Mouse (Mus musculus) adrenal gland, adult 10 weeks (tissue): ENCODE data around the gene Glb1. TPM values are rescaled to one million over a fixed set of nuclear protein-coding genes. Genes with fewer than 3 reads are reported as not detected.

ENCODE experiments used
- polyA plus RNA-seq: library from polyadenylated mRNA; stranded (reverse); fragments of 350-450 nt; fragmentation: Illumina TruSeq; extraction: RNeasy Lipid Tissue Mini Kit (QIAGEN cat#74804); gene quantifications from one replicate; pipeline ENCODE4 v1.2.3, GENCODE M21; 2014; ENCODE audit warnings: low read depth, low replicate concordance

Glb1 gene
- polyA plus RNA-seq, result 11.9 TPM

DNA sequence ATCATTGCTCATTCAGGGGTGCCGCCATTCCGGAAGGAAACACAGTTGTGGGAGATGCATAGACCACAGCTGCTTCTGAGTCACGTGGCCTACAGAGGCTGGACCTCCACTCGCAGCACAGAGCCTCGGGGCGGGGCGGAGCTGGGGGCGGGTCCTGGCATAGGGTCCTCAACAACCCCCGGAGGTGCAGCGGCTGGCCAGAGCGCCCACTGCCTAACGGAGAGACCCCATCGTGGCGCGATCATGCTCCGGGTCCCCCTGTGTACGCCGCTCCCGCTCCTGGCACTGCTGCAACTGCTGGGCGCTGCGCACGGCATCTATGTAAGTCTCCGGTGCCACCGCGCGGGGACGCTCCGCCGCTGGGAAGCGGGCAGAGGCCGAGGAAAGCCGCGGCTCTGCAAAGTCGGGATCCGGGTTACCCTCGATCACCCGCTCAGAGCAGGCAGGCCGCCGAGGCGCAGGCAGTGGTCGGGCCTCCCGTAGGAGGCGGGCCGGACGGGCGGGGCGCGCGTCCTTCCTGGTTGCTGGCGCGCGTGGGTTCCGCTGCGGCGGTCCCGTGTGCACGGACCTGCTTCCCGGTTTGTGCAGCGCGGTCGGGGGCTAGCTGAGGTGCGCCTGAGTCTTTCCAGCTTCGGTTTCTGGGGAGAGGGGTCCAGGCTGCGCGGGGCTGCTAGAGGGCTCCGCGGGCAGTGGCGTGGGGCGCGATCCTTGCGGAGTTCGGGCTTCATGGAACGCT lies at the start of gene Glb1, which contains the start of gene Tmppe:
Gene Glb1 (plus strand): TSS at position 128 of the 736 bp plus-strand sequence.
Gene Tmppe (plus strand): TSS at position 157 of the 736 bp plus-strand sequence.

DNA sequence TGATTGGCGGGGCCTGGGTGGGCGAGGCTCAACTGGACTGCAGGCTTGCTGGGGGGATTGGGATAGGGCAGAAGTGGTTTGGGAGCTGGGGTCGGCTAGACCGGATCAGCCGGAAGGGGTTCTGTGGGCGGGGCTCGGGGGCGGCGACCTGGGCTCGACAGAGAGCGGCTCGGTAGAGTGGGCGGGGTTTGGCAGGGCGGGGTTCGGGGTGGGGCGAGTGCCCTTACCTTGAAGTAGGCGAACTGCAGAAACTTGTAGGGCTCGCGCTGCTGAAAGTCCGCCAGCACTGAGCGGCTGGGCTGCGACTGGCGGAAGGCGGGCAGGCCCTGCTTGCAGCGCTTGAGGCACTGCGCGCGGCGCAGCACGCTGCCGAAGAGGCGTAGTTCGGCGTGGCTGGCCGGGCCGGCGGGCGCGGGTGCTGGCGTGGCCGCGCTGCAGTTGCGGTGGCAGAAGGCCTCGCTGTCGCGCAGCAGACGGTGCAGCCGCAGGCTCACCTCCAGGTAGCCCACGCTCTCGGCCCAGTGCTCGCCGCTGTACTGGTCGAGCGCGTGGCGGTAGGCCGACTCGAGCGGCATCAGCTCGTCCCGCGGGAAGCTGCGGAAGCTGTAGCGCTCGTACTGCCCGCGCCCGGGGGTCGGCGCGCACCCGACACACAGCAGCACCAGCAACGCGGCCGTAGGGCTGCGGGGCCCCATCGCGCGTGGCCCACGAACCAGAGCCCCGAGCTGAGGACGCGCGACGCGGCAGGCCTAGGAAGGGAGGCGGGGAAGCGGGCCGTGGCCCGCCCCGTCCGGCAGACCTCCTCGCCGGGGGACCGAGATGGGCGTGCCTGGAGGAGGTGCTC lies 10.7 kb upstream of the Glb1 start, which contains the start of gene Crtap:
Gene Crtap (minus strand): TSS at position 771 of the 844 bp plus-strand sequence.

DNA sequence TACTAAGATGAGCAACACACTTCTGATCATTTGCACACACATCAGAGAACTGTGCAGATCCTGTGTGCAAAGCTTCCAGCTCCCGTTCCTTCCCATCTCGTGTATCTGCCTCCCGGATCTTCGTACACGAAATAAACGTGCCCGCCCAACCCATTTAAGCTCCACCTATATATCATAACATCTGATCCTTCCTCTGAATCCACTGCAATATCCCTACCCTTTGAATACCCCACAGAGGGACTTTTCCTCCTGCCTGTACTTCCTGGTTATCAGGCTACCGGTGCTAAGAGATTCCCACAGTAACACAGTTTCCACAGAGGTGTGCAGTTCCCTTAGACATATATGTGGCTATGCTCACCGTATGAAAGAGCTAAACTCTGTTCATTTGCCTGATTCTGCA lies 103.9 kb downstream of the Glb1 start, which contains the start of gene Ccr4:
Gene Ccr4 (minus strand): TSS at position 101 of the 400 bp plus-strand sequence.

DNA sequence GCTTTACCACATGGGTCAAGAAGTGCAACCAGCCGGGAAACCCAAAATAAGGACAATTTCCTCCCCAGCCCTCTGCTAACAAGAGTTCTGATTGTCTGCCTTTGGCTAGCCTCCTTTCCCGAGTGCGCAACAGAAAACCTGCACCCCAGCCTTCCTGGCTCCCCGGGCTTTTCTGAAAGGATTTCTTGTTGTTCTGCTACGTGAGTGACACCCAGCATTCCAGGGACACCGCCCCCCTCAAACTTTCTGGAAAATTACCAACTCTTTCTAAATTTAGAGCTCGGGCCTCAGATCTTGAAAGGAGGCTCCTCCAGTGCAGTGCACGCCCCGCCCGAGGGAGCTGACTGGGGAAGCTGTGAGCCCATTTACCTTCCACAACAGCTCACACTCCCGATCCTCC lies 114.5 kb downstream of the Glb1 start, which contains the start of gene C130032M10Rik:
Gene C130032M10Rik (plus strand): TSS at position 334 of the 400 bp plus-strand sequence.

Other genes starting within 250 kb of the Glb1 start
- not detected for gene Bcl2a1c, start 70.9 kb upstream of the Glb1 start, polyA plus RNA-seq
- 83.7 TPM for gene Crtap, start 10.4 kb upstream of the Glb1 start, polyA plus RNA-seq
- 0.93 TPM for gene Tmppe, start within 50 bp of the Glb1 start, polyA plus RNA-seq
- not detected for gene Ccr4, start 103.8 kb downstream of the Glb1 start, polyA plus RNA-seq
- not detected for gene C130032M10Rik, start 114.6 kb downstream of the Glb1 start, polyA plus RNA-seq
- gene Trim71, start 163.3 kb downstream of the Glb1 start, polyA plus RNA-seq, result not detected
- gene Cnot10, start 239.1 kb downstream of the Glb1 start, polyA plus RNA-seq, result 38.6 TPM